Mouse (Mus musculus) CD4-positive helper T cell, adult 2 months (primary cell): ENCODE results near the gene Osbpl2.
"Not testable (repeated sequence)": the region's sequence is repeated elsewhere in the genome, so short reads cannot be mapped to it uniquely, and the experiment has no call there.

Source experiments
- DNase-seq: peaks from one replicate; pipeline ENCODE4 v3.0.0-alpha.2; 2012; ENCODE audit warnings: low read depth, missing footprints, low spot score

The Osbpl2 gene

GRCm38 (mm10) chr2:180154796-180155195 lies 35.7 kb downstream of the Osbpl2 start:
- no peak for DNase-seq

GRCm38 (mm10) chr2:180158627-180159026 lies 39.5 kb downstream of the Osbpl2 start:
- DNase-seq = no peak

GRCm38 (mm10) chr2:180165855-180166254 lies 46.7 kb downstream of the Osbpl2 start:
- no peak for DNase-seq

GRCm38 (mm10) chr2:180166869-180167268 lies 47.8 kb downstream of the Osbpl2 start:
- no peak for DNase-seq

GRCm38 (mm10) chr2:180170151-180170805 lies 51.2 kb downstream of the Osbpl2 start:
- no peak for DNase-seq

- DNase-seq = peak; percentile 99
Measured at GRCm38 (mm10) chr2:180170806-180171521, 51.9 kb downstream of the Osbpl2 start, which contains the start of gene Adrm1. Gene Adrm1, plus strand, starts transcription at chr2:180171485.

GRCm38 (mm10) chr2:180171522-180172070 lies 52.5 kb downstream of the Osbpl2 start:
- no peak for DNase-seq

GRCm38 (mm10) chr2:180172152-180172551 lies 53.0 kb downstream of the Osbpl2 start:
- DNase-seq = peak; percentile 16

- DNase-seq = peak; percentile 46
Measured at GRCm38 (mm10) chr2:180173163-180173562, 54.1 kb downstream of the Osbpl2 start.

GRCm38 (mm10) chr2:180173711-180174110 lies 54.6 kb downstream of the Osbpl2 start:
- not testable (repeated sequence) for DNase-seq

- DNase-seq = no peak
Measured at GRCm38 (mm10) chr2:180174121-180174520, 55.0 kb downstream of the Osbpl2 start.

GRCm38 (mm10) chr2:180175725-180176124 lies 56.6 kb downstream of the Osbpl2 start:
- no peak for DNase-seq

- no peak for DNase-seq
Measured at GRCm38 (mm10) chr2:180181542-180181941, 62.4 kb downstream of the Osbpl2 start.

- DNase-seq = no peak
Measured at GRCm38 (mm10) chr2:180184011-180184751, 65.1 kb downstream of the Osbpl2 start.

GRCm38 (mm10) chr2:180184752-180185109 lies 65.6 kb downstream of the Osbpl2 start:
- DNase-seq = no peak

GRCm38 (mm10) chr2:180185686-180186085 lies 66.6 kb downstream of the Osbpl2 start:
- no peak for DNase-seq

GRCm38 (mm10) chr2:180187362-180187761 lies 68.3 kb downstream of the Osbpl2 start:
- no peak for DNase-seq

GRCm38 (mm10) chr2:180196610-180197322 lies 77.7 kb downstream of the Osbpl2 start:
- DNase-seq = no peak

GRCm38 (mm10) chr2:180197323-180198037 lies 78.4 kb downstream of the Osbpl2 start:
- no peak for DNase-seq

GRCm38 (mm10) chr2:180198782-180199181 lies 79.7 kb downstream of the Osbpl2 start:
- no peak for DNase-seq

- DNase-seq = no peak
Measured at GRCm38 (mm10) chr2:180200681-180201080, 81.6 kb downstream of the Osbpl2 start.
